Mouse (Mus musculus) adrenal gland, adult 2 months (tissue): ENCODE measurements around the gene Tnr. TPM values are rescaled to one million over a fixed set of nuclear protein-coding genes. Genes with fewer than 3 reads are reported as not detected.

ENCODE experiments used
- DNase-seq: peaks from one replicate; pipeline ENCODE4 v3.0.0; 2021
- polyA plus RNA-seq: library from polyadenylated mRNA; depleted of rRNA; stranded (reverse); fragments of >200 nt; gene quantifications from 2 replicates; pipeline ENCODE4 v1.2.3, GENCODE M21; 2012
- total RNA-seq, 2 experiments: library from RNA; stranded (reverse); gene quantifications; 2 replicates each; pipeline ENCODE4 v1.2.3; 2021

Tnr gene
- total and polyA plus RNA-seq, 3 experiments = 0.97 to 5.2 (median 3.3) TPM

DNA sequence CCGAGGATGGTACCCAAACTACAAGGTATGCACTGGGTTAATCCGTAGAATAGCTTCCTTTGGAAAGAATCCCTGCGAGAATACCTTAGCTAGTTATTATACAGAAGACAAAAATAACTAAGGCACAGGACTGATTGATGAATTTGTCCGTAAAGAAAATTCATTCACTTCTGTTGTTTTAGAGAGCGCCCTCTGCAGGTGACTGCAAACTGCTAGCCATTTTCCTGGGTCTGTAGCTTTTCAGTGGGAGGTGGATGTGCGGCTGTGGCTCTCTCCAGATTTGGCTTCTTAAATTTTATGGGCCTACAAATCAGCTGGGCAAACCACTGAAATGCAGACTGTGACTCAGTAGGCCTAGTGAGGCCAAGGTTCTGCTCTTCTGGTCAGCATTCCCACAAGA lies 42.5 kb downstream of the Tnr start:
- no peak for DNase-seq

DNA sequence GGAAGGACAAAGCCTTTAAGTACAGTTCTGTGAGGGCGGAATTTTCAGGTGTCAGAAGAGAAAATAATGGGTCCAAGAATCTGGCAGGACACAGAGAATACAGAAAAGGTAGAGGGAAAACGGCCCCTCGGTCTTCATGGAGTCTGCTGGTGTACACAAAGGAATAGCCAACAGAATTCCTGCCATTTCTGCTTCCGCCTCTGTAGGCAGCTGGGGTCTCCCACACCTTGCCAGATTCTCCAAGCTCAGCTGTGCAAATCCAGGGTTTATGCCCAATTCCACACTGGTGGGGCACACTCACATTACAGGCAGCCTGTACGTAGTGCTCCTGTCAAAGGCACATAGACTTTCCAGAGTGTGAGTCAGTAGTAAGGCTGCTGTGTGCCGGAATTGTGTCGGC lies 43.6 kb downstream of the Tnr start:
- DNase-seq = no peak

DNA sequence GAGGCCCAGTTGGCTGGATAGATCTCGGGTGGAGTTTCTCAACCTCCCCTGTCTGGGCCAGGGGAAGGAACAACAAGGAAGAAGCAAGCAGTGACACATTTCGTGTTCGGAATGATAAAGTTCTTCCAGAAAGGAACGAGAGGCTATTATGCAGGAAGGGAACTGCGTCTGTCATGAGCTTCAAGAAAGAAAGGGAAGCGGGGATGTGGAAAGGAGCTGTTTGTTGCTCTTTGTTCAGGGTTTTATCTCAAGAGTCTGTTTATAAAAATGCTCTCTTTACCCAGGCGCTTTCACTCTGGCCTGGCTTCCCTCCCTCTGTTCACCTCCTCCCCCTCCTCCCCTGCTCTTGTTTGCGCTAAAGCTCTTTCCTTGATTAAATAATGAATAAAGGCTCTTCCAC lies 46.7 kb downstream of the Tnr start:
- no peak for DNase-seq

DNA sequence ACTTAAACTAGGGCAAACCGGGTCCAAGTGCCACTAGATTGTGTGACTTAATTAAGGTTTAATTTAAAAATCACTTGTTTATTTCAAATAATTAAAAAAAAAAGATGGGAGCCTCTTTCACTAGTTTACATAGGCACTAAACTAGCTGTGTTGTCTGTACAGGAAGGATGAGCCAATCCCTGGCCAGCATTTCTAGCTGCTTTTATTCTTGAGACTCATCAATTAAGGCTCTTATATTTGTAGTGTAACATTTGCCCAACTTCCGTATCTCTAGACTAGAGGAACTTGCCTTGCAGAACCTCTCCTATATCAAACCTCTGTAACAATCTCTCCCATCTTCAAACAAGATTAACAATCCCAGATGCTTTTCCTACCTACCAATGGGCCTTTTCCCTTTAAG lies 47.3 kb downstream of the Tnr start:
- DNase-seq = no peak

DNA sequence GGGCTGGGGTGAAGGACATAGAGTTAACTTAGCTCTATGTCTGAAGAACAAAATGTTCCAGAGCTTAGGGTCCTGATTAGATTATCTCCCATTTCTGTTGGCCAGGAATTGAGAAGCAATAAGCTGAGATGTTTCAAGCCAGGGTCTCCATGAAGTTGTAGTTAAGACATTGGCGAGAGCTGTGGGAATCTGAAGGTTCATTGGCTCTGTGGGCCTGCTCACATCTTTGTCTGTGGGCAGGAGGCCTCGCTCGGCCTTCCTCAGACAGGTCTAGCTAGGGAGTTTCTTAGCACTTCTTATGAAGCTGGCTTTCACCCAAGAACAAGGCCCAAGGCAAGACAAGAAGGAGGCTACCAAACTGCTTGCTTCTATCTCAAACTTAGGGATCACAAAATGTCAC lies 48.4 kb downstream of the Tnr start:
- no peak for DNase-seq

DNA sequence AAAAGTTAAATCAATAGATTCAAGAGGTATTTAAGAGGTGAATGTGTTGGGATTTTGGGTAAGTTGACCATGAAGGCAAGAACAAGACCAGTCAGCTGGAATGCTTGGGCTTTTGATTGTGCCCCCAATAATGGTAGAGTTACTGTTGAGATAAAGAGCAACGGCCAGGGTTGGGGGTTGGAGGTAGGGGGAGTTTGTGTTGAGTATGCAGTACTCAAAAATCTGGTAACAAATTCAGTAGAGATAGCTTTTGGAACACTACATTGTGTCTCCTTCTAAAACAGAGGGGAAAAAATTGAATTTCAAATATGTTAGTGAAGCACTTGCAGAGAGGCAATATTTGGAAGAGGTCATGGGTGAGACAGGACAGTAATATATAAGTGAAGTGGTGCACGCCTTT lies 49.5 kb downstream of the Tnr start:
- no peak for DNase-seq

DNA sequence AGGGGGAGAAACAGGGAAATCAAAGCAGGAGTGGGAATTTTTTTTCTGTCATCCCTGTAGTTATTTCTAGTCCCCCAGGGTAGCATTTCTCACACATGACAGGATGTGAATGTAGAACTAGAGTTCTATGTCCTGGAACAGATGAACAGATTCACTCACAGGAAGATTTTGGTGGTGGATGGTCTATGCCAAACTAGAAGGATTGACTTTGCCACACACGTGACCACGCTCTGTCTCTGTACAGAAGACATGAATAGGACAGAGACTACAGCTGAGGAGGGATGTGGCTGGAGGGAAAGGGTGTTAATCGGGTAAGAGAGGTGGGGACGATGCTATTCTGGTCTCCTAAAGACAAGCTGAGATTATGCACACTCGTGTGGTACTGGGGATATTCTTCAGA lies 51.1 kb downstream of the Tnr start:
- no peak for DNase-seq

DNA sequence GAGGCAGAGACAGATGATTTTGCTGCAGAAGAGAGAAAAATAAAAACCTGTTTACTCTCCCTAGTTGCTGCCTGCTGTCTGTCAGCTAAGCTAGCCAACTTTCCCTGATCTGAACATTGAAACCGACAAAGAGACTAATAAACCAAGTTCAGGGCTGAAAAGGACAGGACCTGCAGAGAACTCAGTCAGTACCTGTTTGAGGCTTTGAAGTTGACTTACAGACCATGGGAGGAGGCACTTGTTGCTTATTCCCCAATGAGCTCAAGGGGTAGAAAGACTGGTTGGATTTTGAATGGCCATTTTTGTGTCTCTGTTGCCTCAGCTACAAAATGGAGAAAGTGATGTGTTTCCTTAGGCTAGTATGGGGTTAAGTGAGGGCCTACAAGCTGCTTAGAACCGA lies 52.7 kb downstream of the Tnr start:
- DNase-seq = no peak

DNA sequence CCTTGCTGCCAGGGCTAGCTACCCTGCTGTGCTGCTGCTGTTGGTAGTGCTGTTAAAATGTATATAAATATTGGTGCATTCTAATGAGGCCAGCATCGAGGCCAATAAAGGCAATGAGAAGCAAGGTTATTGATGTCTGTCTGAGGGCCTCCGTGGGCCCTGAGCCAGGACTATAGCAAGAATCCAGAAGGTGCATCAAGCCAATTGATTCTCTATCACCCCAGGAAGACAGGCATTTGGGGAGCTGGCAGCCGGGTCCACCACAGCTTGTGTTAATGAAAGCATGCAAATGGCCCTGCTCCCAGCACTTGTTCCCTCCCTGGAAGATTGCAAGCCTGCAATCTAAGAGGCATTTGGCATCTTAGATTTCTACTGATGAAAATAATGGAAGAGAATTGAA lies 54.8 kb downstream of the Tnr start:
- no peak for DNase-seq

DNA sequence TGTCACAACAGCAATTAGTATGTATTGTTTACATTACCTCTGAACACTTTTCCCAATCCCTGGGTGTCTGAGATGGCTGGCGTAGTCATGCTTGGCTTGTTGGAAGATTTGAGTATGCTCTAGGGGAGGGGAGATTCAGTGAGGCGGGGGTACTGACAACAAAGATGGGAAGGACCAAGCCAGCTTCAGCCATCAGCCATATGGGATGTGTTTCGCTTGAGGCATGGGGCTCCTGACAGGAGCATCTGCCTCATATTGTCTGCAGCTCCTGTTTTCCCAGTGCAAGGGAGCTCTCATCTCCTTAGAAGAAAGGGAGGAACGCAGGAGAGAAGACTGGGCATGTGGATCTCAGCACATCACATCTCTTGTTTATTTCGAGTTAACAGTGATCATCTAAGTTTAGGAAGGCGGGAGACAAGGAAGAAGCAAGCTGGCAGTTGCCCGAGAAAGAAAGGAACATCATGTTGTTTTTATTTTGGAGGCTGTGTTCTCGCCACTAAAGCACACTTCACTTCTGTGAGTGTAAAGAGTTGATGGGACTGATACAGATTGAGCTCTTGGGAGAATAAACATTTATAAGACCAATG lies 56.9 kb downstream of the Tnr start:
- DNase-seq = no peak

DNA sequence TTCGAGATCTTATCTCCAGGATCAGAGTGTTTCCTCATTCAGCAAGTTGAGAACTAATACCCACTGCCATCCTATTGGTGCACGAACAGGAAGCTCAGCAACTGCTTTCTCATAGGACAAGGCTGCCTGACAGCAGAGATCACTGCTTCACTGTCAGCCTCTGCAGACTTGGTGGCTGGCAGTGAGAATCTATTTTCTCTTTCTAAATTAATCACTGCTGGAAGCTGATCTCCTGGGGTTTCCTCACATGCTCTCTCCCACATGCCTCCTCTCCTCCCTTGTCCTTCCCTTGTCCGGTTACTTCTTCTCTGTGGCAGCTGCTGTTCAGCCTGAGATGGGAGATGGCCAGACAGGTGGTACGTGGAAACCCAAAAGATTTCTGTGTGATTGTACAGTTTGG lies 60.3 kb downstream of the Tnr start:
- no peak for DNase-seq

DNA sequence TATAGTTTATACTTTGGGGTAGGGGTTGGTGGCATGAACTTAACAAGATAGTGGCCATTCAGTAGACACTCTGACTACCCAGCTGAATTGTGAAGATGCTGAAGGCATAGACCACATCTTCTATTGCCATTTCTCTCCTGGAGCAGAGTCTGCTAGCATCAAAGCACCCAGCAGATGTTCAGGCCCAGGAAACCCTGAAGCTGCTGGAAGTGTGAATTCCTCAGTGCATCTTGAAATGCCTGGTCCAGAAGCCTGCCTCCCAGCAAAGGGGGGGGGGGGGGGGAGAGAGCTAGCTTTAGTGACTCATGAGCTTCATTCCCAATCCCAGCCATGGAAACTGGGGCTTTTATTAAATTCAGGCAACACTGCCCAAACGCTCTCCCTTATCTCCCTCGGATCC lies 65.2 kb downstream of the Tnr start:
- DNase-seq = no peak

DNA sequence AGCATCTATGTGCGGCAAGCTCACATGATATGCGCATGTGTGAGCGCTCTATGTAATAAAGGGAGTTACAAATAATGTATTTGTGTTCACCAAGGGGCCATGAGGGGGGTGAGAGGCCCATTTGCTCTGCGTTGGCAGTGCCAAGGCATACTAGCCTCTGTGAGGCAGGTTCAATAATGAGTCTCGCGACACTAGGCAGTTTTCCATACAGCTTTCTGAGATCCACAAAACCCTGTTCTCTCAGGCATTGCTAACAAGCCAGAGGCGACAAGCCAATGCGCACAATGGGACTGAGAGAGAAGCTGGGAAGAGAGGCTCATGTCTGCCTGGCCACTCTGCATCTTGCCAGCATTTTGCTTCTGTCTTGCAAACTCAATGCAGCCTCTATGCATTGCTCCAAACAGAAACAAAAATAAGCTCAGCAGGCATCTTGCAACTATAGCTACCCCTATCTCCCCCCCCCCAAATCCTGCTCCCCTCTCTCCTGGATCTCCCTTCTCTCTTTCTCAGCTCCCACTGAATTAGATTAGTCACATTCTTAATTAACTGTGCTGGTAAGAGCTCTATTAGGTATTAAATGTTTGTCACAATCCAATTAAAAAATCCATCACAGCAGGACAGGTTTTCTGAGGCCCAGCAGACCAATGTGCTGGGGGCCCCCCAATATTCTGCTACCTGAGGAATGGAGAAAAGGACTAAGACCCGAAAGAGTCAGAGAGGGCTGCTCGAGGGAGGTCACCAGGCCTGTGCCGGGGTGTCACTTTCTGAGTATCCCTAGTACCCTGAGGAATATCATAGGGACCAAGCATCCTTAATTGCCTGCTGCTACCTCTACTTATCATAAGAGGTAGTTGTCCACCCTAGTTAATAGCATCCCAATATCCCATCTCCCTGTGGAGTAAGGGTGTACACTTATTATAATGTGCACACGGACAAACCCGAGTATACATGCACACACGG lies 70.8 kb downstream of the Tnr start:
- DNase-seq = no peak

DNA sequence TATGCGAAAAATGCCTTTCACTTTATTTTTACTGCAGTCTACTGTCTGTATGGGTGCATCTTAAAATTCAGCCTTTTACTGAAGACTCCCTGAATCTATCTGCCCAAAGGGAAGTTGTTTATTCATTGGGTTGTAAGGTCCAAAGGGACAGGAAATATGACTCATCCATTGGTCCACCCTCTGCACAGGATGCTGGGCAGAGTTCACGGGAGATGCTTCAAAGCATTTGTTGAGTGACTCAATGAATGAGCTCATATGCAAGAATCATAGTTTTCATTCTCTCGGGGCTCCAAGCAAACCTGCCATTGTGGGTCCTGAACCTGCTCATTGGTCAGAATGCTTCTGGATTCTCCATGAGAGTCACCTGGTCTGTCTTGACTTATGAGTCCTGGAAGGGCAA lies 72.2 kb downstream of the Tnr start:
- no peak for DNase-seq

DNA sequence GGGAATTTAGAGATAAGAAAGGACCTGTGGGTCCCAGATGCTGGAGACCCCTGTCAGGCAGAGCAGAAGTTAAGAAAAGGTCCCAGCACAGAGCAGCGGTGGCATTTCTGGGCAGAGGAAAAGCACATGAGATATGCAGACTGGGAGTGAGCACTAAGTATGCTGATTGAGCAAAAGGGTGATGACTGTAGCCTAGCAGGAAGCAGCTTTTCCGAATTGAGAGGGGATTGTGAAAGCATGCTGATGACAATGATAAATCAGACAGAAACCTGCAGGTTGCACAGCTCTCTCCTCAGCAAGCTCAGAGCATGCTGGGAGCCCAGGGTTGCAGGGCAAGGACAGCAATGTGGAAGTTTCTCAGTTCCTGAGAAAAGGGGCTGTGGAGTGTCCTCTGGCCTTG lies 73.1 kb downstream of the Tnr start:
- DNase-seq = peak; percentile 44

DNA sequence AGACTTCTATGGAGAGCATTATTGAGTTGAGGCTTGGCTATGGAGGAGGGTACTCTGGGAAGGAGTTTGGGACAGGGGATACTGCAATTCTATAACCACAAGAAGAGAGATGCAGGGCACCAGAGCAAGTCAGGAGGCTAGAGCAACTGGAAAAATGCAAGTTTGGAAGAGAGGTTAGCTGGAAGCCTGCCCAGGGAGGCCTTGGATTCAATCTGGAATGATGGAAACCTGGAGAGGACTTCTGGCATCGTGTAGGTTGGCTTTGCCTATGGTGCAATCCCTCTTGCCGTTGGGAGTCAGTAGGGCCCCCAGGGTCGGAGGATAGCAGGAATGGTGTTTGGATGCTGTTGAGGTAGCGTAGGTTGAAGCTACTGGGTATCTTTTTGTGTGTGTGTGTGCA lies 90.0 kb downstream of the Tnr start:
- DNase-seq = no peak

DNA sequence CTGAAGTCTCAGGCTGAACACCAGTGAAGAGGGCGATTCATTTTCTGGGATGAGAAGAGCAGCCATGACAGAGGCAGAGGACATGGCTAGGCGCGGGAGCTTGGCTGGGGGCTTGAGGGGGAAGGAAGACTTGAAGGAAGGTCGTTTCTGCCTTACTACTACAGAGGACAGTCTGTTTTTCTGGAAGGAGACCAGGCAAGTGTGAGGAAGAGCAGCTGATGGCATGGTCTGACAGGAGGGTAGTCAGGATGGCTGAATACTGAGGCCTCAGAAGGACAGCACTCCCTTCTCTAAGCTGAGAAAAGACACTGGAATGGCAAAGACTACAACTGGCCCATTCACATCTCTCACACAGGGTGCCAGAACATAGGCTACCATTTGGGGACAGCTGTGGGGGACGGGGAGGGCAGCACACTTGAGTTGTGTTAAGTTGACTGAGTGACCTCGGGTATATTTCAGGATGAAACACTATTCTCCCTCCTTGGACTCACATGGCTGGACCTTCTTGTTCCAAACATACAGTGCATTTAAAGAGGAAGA lies 90.6 kb downstream of the Tnr start:
- no peak for DNase-seq

DNA sequence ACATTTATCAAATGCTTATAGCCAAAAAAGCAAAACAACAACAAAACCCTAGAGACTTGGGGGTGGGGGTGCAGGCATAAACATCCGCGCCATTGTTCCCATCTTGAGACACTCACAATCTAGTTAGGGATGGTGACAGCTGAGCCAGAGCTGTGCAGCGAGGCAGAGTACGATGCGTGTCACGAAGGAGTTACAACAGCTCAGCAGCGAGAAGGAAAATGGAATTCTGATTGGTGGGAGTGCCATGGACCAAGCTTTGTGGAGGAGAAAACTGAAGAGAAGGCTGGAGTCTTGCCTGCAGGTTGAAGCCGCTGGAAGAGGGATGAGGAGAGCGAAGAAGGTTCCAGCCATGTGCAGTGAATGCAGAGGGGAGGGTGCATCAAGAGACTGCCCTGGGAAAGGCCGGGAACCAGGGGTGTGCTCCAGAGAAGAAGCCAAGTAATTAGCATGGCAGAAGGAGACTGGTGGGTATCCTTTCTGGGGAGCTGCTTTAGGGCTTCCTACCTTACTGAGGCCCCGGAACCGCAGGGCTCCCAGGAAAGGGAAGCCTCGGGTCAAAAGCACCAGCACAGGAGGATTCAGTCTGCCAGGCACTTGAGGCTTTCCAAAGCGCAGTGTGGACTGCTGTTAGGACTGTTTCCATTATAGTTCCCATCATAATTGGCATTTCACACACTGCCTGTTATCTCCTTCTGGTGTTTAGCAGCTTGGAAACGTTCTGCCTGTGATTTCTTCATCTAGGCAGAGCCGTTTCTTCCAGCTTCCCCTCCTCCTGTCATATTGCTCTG lies 91.3 kb downstream of the Tnr start:
- DNase-seq = no peak

DNA sequence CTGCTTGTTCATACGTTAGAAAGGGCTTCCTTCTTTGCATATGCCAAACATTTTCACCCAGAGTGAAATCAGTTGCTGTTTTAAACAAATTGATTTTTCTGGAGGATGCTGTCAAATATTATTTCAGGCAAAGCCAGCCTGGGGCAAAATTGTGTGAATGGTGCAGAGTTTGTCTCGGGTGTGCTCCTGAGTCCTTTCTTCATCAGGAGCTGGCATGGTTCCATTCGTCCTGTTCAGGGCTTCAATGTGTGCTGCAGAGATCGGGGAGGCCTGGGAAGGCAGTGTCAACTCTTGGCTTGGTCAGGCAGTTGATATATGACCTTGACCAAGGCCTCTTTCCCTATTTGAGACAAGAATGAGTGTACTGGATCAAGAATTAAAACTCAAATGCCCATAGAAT lies 92.1 kb downstream of the Tnr start:
- no peak for DNase-seq

DNA sequence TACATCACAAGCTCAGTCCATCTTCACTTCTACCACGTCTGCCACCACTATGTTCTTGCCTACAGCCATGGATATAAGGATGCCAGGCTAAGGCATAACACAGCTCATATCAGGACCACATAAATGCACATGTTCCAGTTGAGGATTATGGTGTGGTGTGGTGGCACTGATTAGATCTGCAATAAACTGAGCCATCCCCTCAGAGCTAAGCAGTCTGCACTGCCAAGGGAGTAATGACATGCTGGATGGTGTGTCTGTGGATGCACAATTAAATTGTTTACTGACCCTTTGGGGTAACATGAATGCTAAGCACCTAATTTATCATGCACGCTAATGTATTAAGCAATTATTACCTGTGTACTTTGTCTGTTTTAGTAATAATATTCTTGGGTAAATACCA lies 95.6 kb downstream of the Tnr start:
- DNase-seq = no peak

DNA sequence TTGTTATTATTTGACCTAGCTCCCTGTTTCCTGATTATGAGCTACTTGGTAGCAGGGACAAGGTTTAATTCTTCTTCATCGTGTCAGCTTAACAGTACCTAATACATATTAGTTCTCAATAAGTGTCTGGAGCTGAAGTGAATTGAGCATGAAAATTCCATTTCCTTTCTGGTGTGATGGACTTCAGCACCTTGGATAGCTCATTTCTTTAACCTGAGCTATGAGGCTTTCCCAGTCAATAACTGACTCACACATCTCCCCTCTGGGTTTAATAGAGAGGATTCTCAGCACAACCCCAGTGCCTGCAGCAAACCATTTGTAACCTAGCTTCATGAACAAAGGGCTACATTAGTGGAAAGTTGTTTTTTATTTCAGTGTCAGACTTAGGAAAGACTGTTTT lies 97.8 kb downstream of the Tnr start:
- DNase-seq = no peak

DNA sequence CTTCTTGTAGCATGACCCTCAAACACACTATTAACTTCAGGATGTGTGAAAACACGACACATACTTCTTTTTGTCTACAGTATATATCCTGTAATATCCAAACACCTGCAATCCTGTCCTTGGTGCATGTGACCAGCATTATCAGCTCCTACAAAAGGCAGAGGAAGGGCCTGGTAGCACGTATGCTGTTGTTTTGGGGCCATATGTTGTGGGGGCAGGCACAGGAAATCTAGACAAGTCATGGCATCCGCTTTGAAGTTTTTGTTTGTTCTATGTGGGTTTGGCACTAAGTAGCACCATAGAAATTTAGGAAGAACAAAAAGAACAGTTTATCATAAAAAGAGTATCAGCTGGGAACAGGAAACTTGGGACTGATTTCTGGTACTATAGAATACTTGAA lies 105.5 kb downstream of the Tnr start:
- DNase-seq = no peak
